Mouse (Mus musculus): ENCODE results near the gene Klra17. TPM values are rescaled to one million over a fixed set of nuclear protein-coding genes. Genes with fewer than 3 reads are reported as not detected.

Klra17 gene
- polyA plus RNA-seq, 1 experiment from 2014 or later, result 0.15 TPM

Other genes starting within 250 kb of the Klra17 start
- not detected in 2 replicates for gene Klrc3, start 233.3 kb downstream of the Klra17 start, polyA plus RNA-seq (2015; fragmentation: Nextera tagmentation; extraction: Ambion mirVana)
- gene Klrc2, start 216.0 kb downstream of the Klra17 start, polyA plus RNA-seq (2015; fragmentation: Nextera tagmentation; extraction: Ambion mirVana), result not detected in 2 replicates
- gene Klrc1, start 197.7 kb downstream of the Klra17 start, polyA plus RNA-seq (2015; fragmentation: Nextera tagmentation; extraction: Ambion mirVana), result not detected in 2 replicates
- not detected in 2 replicates for gene Klri1, start 159.5 kb downstream of the Klra17 start, polyA plus RNA-seq (2015; fragmentation: Nextera tagmentation; extraction: Ambion mirVana)
- not detected in 2 replicates for gene Klri2, start 136.2 kb downstream of the Klra17 start, polyA plus RNA-seq (2015; fragmentation: Nextera tagmentation; extraction: Ambion mirVana)
- gene Gm156, start 92.4 kb downstream of the Klra17 start, polyA plus RNA-seq (2015; fragmentation: Nextera tagmentation; extraction: Ambion mirVana), result not detected in 2 replicates
- not detected in 2 replicates for gene Gm17631, start 14.0 kb downstream of the Klra17 start, polyA plus RNA-seq (2015; fragmentation: Nextera tagmentation; extraction: Ambion mirVana)
- gene Klra5, start 41.0 kb upstream of the Klra17 start, polyA plus RNA-seq (2015; fragmentation: Nextera tagmentation; extraction: Ambion mirVana), result not detected in 2 replicates
- gene Klra6, start 150.3 kb upstream of the Klra17 start, polyA plus RNA-seq (2015; fragmentation: Nextera tagmentation; extraction: Ambion mirVana), result not detected in 2 replicates
- not detected in 2 replicates for gene Klra4, start 190.6 kb upstream of the Klra17 start, polyA plus RNA-seq (2015; fragmentation: Nextera tagmentation; extraction: Ambion mirVana)